Mouse (Mus musculus): ENCODE data around the gene Rsph3a. TPM values are rescaled to one million over a fixed set of nuclear protein-coding genes. Genes with fewer than 3 reads are reported as not detected.
"Not testable (repeated sequence)": the region's sequence is repeated elsewhere in the genome, so short reads cannot be mapped to it uniquely, and the experiment has no call there.

Rsph3a gene
- polyA plus RNA-seq, 1 experiment from 2014 or later, result 65.3 TPM

DNA sequence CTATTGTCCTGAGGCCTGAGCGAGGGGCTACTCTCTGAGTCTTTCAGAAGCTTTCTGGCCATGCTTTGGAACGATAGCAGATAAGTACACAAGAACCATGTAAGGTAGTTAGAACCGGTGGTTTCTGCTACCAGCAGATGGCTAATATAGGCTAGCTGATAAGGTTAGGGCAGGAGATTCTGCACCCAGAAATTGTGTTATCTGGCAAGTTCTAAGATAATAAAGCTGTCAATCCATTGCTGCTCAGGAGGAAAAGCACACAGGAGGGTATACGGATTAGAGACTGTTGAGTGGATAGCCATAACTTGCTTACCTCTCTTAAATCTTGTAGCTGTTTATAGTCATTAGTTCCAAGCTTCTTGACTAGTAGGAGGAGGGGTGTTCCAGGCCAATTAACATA lies 17.9 kb downstream of the Rsph3a start:
- not testable (repeated sequence) for H3K27me3 ChIP-seq (ENCODE audit: insufficient read depth, low read length); H3K4me2 ChIP-seq (replicated peaks; ENCODE audit: low read depth, low read length); H3K27ac ChIP-seq (ENCODE audit: low read length); ATAC-seq (ENCODE audit: low FRiP score, low TSS enrichment); H3K4me1 ChIP-seq (ENCODE audit: insufficient read depth, low read length); H3K36me3 ChIP-seq (ENCODE audit: insufficient read depth, low read length); H3K9me3 ChIP-seq (ENCODE audit: low read length); H3K9ac ChIP-seq (replicated peaks; ENCODE audit: low read length); H3K4me3 ChIP-seq (ENCODE audit: low read length)
- WGBS, result 89% methylated on average over 4 of the region's 4 CpGs

DNA sequence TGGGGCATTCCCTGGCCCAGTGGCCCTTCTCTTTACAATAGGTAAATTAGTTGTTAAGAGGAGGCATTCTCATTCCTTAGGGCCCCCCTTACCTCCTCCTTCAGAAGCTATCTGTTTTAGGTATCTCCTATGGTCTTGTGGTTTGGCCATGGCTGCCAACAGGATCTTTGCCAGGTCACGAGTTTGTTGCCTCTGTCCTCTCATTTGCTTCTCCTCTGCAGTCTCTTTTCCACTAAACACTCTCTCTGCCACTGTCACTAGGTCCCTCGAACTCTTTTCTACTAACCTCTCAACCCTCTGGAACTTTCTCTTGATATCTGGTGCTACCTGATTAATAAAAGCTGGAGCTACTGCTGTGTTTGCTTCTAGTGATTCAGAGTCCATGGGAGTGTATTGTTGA lies 19.0 kb downstream of the Rsph3a start:
- H3K9ac ChIP-seq (replicated peaks; ENCODE audit: low read length); H3K27me3 ChIP-seq (ENCODE audit: insufficient read depth, low read length); H3K27ac ChIP-seq (ENCODE audit: low read length); H3K9me3 ChIP-seq (ENCODE audit: low read length); H3K4me1 ChIP-seq (ENCODE audit: insufficient read depth, low read length); H3K4me3 ChIP-seq (ENCODE audit: low read length); H3K4me2 ChIP-seq (replicated peaks; ENCODE audit: low read depth, low read length); ATAC-seq (ENCODE audit: low FRiP score, low TSS enrichment); H3K36me3 ChIP-seq (ENCODE audit: insufficient read depth, low read length): not testable (repeated sequence)
- WGBS, result 74% methylated on average over 2 of the region's 2 CpGs

DNA sequence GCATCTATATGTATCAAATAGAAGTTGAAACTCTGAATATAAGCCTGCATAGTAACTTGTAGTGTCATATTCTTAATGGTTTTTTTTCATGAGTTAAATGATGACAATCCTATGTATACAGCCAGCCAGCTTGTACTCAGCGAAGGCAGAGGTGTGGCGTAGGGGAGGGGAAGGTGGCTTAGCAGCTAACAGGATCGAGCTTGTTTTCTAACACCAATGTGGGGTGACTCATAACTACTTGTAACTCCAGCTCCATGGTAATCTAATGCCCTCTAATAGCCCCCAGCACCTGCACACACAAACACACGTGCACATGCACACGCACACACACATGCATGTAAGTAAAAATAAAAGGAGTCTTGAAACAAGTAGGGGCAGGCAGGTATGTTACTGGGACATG lies 23.1 kb downstream of the Rsph3a start:
- WGBS, result 83% methylated on average over 3 of the region's 5 CpGs
- not testable (repeated sequence) for H3K9me3 ChIP-seq (ENCODE audit: low read length); H3K4me1 ChIP-seq (ENCODE audit: insufficient read depth, low read length); H3K9ac ChIP-seq (replicated peaks; ENCODE audit: low read length); H3K27me3 ChIP-seq (ENCODE audit: insufficient read depth, low read length); H3K4me3 ChIP-seq (ENCODE audit: low read length); H3K4me2 ChIP-seq (replicated peaks; ENCODE audit: low read depth, low read length); H3K27ac ChIP-seq (ENCODE audit: low read length); H3K36me3 ChIP-seq (ENCODE audit: insufficient read depth, low read length); ATAC-seq (ENCODE audit: low FRiP score, low TSS enrichment)

DNA sequence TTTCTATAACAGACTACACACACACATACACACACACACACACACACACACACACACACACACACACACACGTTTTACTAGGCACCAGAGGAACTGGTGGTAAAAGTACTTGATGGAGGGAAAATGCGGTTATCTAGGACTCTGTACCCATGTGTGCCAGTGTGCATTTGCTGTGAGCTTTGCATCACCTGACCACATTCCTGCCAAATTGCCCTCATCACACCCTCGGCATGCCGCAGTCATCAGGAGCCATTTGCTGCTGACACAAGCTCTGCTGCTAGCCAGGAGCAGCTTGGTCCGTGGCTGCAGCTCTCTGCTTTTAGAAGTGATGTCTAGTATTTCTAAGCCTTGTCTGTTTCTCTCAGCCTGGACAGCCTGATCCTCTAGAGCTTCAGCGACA lies 24.4 kb downstream of the Rsph3a start:
- 33% methylated on average over 1 of the region's 6 CpGs for WGBS
- not testable (repeated sequence) for ATAC-seq (ENCODE audit: low FRiP score, low TSS enrichment); H3K36me3 ChIP-seq (ENCODE audit: insufficient read depth, low read length)

DNA sequence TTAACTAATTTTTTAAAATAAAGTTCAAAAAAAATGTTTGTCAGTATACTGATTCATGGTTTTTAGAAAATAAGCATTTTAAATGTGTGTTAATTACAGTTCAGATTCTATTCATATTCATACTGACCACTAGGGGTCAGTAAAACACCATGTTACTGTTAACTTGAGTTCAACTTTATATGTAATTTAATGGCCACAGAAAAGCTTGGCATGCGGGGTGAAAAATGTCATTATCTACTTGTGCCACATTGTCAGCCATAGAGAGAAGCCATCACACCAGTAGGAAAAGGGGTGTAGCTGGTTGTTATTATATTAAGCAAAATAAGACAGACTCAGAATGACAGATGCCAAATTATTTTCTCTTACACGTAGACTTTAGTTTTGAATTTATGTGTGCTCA lies 38.1 kb downstream of the Rsph3a start:
- not testable (repeated sequence) for ATAC-seq (ENCODE audit: low FRiP score, low TSS enrichment); H3K9ac ChIP-seq (replicated peaks; ENCODE audit: low read length); H3K27me3 ChIP-seq (ENCODE audit: insufficient read depth, low read length); H3K4me2 ChIP-seq (replicated peaks; ENCODE audit: low read depth, low read length); H3K9me3 ChIP-seq (ENCODE audit: low read length); H3K36me3 ChIP-seq (ENCODE audit: insufficient read depth, low read length); H3K4me1 ChIP-seq (ENCODE audit: insufficient read depth, low read length); H3K4me3 ChIP-seq (ENCODE audit: low read length); H3K27ac ChIP-seq (ENCODE audit: low read length)
- 82% methylated on average over 1 of the region's 2 CpGs for WGBS

More for the DNA sequence above, 24.4 kb downstream of the Rsph3a start:
- not testable (repeated sequence) for H3K9ac ChIP-seq (replicated peaks; ENCODE audit: low read length); H3K27ac ChIP-seq (ENCODE audit: low read length); H3K27me3 ChIP-seq (ENCODE audit: insufficient read depth, low read length); H3K9me3 ChIP-seq (ENCODE audit: low read length); H3K4me2 ChIP-seq (replicated peaks; ENCODE audit: low read depth, low read length); H3K4me3 ChIP-seq (ENCODE audit: low read length); H3K4me1 ChIP-seq (ENCODE audit: insufficient read depth, low read length)

DNA sequence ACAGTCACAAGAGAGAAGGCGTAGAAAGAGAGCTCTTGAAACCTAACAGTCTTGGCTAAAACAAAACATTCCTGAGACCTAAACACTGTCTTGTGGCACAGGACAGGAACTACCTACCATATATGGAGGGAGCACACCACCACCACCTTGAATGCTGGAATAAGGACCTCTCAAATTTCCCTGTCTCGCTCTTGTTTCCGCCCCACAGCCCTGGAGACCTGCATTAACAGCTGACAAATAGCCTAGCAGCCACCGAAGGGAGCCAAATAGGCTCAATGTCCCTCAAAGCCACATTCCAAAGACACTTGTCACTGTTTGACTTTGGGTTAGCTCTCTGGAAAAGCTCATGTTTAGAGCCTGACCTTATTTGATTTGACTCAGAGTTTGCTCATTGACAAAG lies 40.2 kb downstream of the Rsph3a start:
- H3K36me3 ChIP-seq (ENCODE audit: insufficient read depth, low read length); ATAC-seq (ENCODE audit: low FRiP score, low TSS enrichment); H3K4me2 ChIP-seq (replicated peaks; ENCODE audit: low read depth, low read length); H3K27me3 ChIP-seq (ENCODE audit: insufficient read depth, low read length); H3K27ac ChIP-seq (ENCODE audit: low read length); H3K4me3 ChIP-seq (ENCODE audit: low read length); H3K9me3 ChIP-seq (ENCODE audit: low read length); H3K9ac ChIP-seq (replicated peaks; ENCODE audit: low read length); H3K4me1 ChIP-seq (ENCODE audit: insufficient read depth, low read length): not testable (repeated sequence)
- WGBS, result 26% methylated on average over 4 of the region's 4 CpGs

DNA sequence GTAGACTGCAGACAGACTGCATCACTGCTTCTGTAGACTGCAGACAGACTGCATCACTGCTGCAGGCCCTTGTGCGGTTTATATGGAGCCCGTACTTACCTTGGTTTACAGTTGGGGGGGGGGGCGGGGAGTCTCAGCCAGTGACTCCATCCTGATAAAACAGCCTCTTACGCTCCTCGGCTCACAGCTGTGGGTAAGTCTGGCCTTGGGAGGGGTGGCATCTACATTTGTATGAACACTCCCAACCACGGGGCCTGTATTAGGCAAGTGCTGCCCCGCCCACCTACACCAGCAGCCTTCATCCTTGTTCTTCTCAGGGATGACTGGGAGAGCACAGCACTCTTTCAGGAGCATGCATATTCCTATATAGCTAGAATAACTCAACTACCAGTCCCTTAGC lies 41.6 kb downstream of the Rsph3a start:
- H3K27me3 ChIP-seq (ENCODE audit: insufficient read depth, low read length); H3K4me3 ChIP-seq (ENCODE audit: low read length); H3K4me2 ChIP-seq (replicated peaks; ENCODE audit: low read depth, low read length); H3K27ac ChIP-seq (ENCODE audit: low read length); H3K4me1 ChIP-seq (ENCODE audit: insufficient read depth, low read length); H3K9ac ChIP-seq (replicated peaks; ENCODE audit: low read length); H3K9me3 ChIP-seq (ENCODE audit: low read length); ATAC-seq (ENCODE audit: low FRiP score, low TSS enrichment); H3K36me3 ChIP-seq (ENCODE audit: insufficient read depth, low read length): not testable (repeated sequence)
- WGBS, result 78% methylated on average over 7 of the region's 7 CpGs

DNA sequence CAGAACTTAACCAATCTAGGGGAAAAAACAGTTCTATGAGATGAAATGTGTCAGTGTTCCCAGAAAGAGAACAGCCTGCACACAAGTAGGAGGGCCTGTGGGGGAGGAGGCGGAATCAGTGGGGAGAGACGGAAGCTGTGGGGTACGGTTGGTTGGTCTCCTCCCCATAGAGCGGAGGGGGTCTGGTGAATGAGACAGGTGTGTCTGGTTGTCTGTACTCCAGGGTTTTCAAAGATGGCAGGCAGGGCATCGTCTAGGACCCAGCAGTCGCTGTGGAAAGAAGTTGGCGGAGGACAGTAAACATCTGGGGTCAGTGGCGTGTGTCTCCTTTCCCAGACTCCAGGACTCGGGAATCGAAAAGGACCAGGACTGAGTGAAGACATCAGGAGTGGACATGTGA lies 57.8 kb downstream of the Rsph3a start:
- not testable (repeated sequence) for H3K9ac ChIP-seq (replicated peaks; ENCODE audit: low read length); H3K4me3 ChIP-seq (ENCODE audit: low read length); H3K27ac ChIP-seq (ENCODE audit: low read length); H3K27me3 ChIP-seq (ENCODE audit: insufficient read depth, low read length); H3K36me3 ChIP-seq (ENCODE audit: insufficient read depth, low read length); H3K4me2 ChIP-seq (replicated peaks; ENCODE audit: low read depth, low read length); H3K4me1 ChIP-seq (ENCODE audit: insufficient read depth, low read length); H3K9me3 ChIP-seq (ENCODE audit: low read length)
- WGBS, result 39% methylated on average over 10 of the region's 10 CpGs
- peak; percentile 79 for ATAC-seq (ENCODE audit: low FRiP score, low TSS enrichment)

DNA sequence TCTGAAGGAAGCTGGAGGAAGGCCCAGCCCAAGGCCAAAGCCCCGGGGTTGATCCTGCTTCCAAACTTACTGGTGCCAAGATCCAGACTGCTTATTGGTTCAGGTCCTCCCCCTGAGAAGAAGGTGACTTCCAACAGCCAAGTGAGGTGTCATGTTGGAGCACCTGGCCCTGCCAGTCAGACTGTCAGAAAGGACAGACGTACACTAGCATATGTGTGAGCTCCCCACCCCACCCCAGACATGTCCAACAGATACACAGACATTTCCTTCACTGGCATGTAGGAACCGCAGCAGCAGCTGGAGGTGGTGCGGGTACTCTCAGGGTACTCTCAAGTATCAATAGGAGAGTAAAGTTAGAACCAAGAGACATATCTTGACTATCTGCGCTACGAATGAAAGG lies 61.4 kb downstream of the Rsph3a start:
- not testable (repeated sequence) for H3K27me3 ChIP-seq (ENCODE audit: insufficient read depth, low read length); H3K27ac ChIP-seq (ENCODE audit: low read length); H3K9me3 ChIP-seq (ENCODE audit: low read length); H3K4me1 ChIP-seq (ENCODE audit: insufficient read depth, low read length); H3K9ac ChIP-seq (replicated peaks; ENCODE audit: low read length); H3K4me3 ChIP-seq (ENCODE audit: low read length); H3K4me2 ChIP-seq (replicated peaks; ENCODE audit: low read depth, low read length); ATAC-seq (ENCODE audit: low FRiP score, low TSS enrichment); H3K36me3 ChIP-seq (ENCODE audit: insufficient read depth, low read length)
- WGBS, result 88% methylated on average over 1 of the region's 6 CpGs

DNA sequence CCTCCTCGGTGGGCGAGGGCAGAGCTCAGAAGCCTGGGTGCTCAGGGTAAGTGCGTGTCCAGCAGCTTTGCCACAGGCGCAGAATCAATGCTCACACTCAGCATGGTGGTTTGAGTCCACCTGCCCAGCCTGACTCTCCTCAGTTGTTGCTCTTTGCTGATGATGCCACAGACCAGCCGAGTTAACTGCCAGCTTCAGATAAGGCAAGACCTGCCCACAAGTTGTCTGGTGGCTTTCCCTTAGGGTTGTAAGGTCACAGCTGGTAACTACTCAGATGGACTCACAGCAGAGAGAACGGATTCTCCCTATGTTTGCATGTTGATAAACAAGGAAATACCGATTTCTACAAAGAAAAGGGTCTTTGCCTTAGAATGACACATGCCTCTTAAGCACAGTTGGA lies 64.2 kb downstream of the Rsph3a start:
- H3K9me3 ChIP-seq (ENCODE audit: low read length); H3K4me1 ChIP-seq (ENCODE audit: insufficient read depth, low read length); H3K36me3 ChIP-seq (ENCODE audit: insufficient read depth, low read length); H3K27me3 ChIP-seq (ENCODE audit: insufficient read depth, low read length); H3K4me2 ChIP-seq (replicated peaks; ENCODE audit: low read depth, low read length); H3K4me3 ChIP-seq (ENCODE audit: low read length); ATAC-seq (ENCODE audit: low FRiP score, low TSS enrichment); H3K27ac ChIP-seq (ENCODE audit: low read length); H3K9ac ChIP-seq (replicated peaks; ENCODE audit: low read length): not testable (repeated sequence)
- WGBS, result 68% methylated on average over 5 of the region's 7 CpGs

DNA sequence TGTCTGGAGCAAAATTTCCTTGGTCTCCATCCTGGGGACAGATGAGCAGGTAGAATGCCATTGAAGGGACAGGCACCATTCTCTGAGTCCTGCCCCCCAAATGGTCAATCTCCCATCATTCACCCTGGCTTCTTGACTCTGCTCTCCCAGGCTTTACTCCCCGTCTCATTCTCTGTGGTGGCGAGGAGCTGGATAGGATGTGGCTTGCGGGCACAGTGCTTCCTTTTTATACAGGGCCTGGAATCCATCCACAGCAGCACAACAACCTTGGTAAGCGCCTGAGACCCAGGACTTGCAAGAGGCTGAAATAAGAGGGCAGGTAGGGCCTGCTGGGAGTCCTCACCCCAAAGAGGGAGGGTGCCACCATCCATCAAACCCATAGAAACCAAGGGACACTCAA lies 68.6 kb downstream of the Rsph3a start:
- not testable (repeated sequence) for H3K9me3 ChIP-seq (ENCODE audit: low read length); H3K9ac ChIP-seq (replicated peaks; ENCODE audit: low read length); H3K36me3 ChIP-seq (ENCODE audit: insufficient read depth, low read length); H3K4me1 ChIP-seq (ENCODE audit: insufficient read depth, low read length); H3K4me2 ChIP-seq (replicated peaks; ENCODE audit: low read depth, low read length); H3K27me3 ChIP-seq (ENCODE audit: insufficient read depth, low read length); H3K27ac ChIP-seq (ENCODE audit: low read length); ATAC-seq (ENCODE audit: low FRiP score, low TSS enrichment); H3K4me3 ChIP-seq (ENCODE audit: low read length)
- WGBS, result 93% methylated on average over 2 of the region's 4 CpGs
